Mouse (Mus musculus): ENCODE results near the gene Wee2.
A peak's percentile ranks its signal among the peaks of the same experiment; 100 is the strongest.

Wee2 gene

GRCm38 (mm10) chr6:40438936-40439335, at the start of gene Wee2:
Wee2 (plus strand) TSS chr6:40439088.
- no peak for DNase-seq (ENCODE audit: low spot score)

- no peak for DNase-seq (ENCODE audit: low spot score)
Measured at GRCm38 (mm10) chr6:40390975-40391374, 47.9 kb upstream of the Wee2 start.

DNA sequence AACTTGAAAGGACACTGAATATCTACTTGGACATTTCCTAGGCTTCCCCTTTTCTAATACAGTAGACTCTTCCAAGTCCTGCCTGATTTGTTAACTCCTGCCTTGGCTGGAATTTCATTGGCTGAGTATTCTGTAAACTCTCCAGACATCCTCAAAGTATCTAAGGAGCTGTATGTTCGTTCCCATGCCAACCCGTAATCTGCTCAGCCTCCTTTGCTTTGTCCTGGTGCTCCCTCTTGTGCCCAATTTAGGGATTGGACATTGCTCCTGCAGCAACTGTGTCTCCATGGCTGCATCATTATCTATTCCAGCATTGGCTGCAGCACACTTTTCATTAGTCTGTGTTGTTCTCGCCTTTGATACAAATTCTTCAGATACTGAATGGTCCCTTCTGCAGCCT, 45.7 kb upstream of the Wee2 start:
- peak; percentile 85 for DNase-seq (ENCODE audit: low spot score)

DNA sequence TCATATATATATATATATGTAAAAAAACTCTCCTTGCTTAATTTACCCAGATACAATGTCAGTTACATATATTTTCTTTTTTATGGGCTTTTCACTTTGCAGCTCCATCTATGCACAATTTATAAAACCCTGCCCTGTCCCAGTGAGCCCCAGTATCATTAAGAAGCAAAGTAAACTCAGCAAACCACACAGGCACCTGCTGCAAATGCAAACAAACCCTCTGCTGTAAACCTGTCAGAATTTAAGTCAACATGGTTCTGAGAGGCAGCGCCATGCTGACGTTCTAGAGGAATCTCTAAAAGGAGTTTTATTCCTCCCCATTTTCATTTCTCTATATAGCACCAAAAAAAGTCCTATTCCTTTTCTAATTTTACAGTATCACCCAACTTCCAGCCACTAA, 36.9 kb upstream of the Wee2 start:
- no peak for DNase-seq (ENCODE audit: low spot score)

DNA sequence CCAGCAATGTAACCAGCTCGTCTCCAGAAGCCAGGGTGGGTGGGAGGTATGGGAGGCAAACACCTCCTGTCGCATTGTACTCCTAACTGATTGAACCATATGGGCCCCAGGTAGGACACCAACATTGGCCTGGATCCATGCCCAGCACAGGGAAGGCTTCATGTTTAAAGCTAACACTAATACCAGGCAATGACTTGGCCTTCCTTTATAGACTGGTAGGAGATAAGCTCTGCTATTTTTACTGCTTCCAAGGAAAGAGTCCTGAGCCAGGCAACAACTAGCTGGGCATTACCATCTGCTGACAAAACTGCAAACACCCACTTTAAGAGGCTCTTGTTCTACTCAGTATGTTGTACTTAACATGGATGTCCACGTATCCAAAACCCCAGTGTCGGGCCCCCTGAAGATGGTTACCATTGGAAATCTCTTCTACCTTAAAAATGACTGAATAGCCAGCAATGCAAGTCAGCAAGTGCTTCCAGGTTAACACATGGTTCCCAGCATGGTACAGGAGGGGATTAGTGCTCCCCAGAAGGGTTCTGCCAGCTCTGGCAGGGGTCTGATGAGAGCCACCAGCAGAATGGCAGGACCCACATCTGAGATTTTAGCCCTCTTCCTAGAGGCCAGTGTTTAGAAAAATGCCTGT, 35.1 kb upstream of the Wee2 start:
- DNase-seq (ENCODE audit: low spot score), result no peak

DNA sequence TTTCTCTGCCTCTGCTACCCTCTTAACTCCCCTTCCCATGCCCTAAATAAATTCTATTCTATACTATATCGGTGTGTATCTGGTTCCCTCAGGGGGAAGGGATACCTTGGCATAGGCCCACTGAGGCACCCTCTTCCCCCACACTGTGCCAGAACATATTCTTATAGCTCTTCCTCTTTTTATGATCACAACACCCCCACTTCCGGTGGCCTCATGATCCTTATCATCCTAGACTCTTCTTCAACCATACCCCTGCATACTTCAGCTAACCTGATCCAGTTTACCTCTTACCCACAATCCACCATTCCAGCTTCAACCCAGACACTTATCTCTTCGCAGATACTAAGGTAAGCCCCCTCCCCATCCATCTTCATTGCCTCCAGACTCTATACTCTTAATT, 27.8 kb upstream of the Wee2 start:
- DNase-seq (ENCODE audit: low spot score), result no peak

DNA sequence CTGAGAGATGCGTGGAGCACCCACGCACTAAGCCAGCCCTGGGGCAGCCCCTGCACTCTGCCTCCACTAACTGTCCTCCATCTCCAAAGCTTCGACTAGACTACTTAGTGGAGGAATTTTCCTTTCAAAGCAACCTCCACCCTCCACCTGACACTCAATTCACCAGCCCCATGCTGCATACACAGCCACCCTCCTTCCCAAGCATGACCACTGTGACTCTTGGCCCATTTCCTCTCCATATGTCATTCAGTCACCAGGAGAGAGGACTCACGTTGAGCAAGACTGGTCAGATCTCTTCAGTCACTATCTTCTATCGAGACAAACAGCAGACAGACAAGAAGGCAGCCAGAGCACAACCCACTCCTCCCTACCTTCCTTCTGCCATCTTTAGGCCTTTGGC, 25.8 kb upstream of the Wee2 start:
- DNase-seq (ENCODE audit: low spot score), result no peak

GRCm38 (mm10) chr6:40413565-40413964, 25.3 kb upstream of the Wee2 start:
- no peak for DNase-seq (ENCODE audit: low spot score)

- no peak for DNase-seq (ENCODE audit: low spot score)
Measured at GRCm38 (mm10) chr6:40415799-40416198, 23.1 kb upstream of the Wee2 start.

- DNase-seq (ENCODE audit: low spot score), result no peak
Measured at GRCm38 (mm10) chr6:40418386-40418785, 20.5 kb upstream of the Wee2 start.

DNA sequence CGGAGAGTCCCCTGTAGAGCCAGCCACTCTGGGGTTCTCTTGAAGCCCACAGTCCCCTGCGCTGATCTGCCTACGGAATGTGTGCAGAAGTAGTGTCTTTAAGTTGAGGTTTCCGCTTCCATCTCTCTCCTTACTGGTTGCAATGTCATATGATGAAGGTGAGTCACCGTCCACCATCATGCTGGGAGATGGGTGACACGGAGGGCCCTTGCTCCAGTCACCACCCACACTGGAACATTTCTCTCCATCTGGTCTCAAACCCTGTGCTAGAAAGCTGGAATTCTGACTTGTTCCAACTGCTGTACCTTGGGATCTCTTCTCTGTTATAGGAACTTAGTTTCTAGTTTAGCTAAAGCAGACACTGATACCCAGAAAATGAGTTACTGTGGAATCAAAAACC, 17.8 kb upstream of the Wee2 start:
- DNase-seq (ENCODE audit: low spot score), result no peak

- no peak for DNase-seq (ENCODE audit: low spot score)
Measured at GRCm38 (mm10) chr6:40423013-40423412, 15.9 kb upstream of the Wee2 start.

GRCm38 (mm10) chr6:40423774-40424173, 15.1 kb upstream of the Wee2 start:
- peak; percentile 57 for DNase-seq (ENCODE audit: low spot score)

- no peak for DNase-seq (ENCODE audit: low spot score)
Measured at GRCm38 (mm10) chr6:40427441-40427840, 11.4 kb upstream of the Wee2 start.

GRCm38 (mm10) chr6:40428696-40429095, 10.2 kb upstream of the Wee2 start:
- DNase-seq (ENCODE audit: low spot score), result no peak

DNA sequence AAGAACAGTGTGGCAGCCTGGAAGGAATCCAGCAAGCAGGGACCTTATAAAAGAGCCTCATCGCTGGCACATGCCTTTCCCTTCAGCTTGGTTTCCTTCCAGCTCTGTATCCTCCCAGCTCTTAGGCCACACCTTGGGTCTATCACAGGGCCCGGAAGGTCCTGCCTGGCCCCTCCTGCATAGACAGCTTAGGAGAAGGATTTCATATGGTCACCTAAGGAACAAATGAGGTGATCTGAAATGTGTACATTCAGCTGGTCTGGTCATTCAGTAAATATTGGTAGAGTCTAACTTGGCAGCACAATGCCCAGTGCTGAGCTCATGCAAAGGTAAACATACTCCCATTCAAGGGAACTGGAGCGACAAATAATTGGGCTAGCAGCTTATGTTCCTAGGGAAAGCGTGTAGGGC, 9.4 kb upstream of the Wee2 start:
- DNase-seq (ENCODE audit: low spot score), result no peak

GRCm38 (mm10) chr6:40430251-40430650, 8.6 kb upstream of the Wee2 start:
- no peak for DNase-seq (ENCODE audit: low spot score)

DNA sequence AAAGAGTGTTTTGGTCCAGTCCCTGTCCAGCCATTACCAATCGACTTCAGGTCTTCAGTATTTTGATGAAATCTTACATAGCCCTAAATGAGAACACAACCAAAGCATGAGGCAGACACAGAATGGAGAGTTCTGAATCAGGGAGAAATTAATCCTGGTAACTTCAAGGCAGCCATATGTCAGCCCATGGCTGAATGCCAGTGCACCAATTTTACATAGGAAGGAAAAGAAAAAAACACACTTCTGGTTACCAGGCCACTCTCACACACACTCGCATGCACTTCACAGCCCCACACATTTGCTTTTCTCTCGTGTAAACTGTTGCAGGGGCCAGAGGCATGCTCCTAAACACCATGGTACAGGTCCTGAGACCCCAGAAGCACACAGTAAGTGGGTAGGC, 8.0 kb upstream of the Wee2 start:
- DNase-seq (ENCODE audit: low spot score), result no peak

GRCm38 (mm10) chr6:40431356-40431755, 7.5 kb upstream of the Wee2 start:
- DNase-seq (ENCODE audit: low spot score), result no peak

GRCm38 (mm10) chr6:40431812-40432211, 7.1 kb upstream of the Wee2 start:
- DNase-seq (ENCODE audit: low spot score), result no peak

DNA sequence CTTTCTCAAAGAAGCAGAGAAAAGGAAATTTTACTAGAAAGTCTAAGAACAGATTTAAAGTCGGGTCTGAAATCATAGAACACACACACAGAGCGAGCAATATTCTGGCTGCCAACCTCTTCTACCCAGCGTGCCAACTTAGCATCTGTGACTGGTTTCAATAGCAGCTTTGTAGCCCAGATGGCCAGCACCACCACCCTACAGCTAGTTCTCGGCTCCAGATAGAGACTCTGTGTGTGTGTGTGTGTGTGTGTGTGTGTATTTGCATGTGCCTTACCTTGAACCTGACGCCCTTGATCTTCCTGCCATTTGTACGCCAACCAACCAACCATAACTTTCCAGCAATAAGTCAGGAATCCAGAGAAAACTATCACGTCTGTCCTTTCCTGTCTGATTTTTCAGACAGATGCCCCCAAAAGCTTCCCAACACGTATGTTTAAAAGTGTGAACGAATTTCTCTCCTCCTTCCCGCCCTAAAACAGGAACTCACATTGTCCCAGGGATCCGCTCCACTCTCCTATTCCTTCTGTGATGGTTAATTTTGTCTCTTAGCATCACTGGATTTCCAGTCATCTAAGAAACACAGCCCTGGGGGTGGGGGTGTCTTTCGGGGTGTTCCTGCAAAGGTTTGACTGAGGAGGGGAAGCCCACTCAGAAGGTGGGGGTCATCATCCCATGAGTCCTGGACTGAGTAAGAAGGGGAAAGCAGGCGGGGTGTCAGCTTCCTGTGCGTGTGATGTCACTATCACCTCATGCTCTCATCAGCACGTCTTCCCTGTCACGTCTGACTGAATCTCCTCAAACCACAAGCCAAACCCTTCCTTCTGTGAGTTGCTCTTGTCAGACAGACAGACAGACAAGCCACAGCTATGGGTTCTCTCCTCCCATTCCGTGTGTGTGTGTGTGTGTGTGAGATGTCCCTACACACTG, 6.3 kb upstream of the Wee2 start:
- no peak for DNase-seq (ENCODE audit: low spot score)

DNA sequence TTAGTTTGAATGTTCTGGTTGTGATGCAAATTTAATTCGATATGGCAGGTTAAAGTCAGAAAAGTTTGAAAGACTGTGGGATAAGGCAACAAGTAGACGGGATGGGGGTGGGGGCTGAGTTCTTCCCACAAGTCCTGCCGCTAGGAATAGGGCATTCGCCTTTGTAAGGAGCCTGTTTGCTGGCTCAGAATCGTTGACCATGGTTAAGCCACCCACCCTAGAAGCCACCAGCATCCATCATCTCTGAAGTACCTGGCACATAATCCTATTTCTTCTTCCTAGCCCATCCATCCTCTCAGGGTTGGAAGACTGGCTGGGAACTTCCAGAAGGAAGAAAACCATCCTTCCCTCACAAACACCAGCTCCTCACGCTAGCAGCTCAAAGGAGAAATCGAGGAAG, 4.2 kb upstream of the Wee2 start:
- DNase-seq (ENCODE audit: low spot score), result no peak

Data from embryo, embryonic 10 days (tissue).